Mouse (Mus musculus): ENCODE measurements around the gene Rgl3. TPM values are rescaled to one million over a fixed set of nuclear protein-coding genes. Genes with fewer than 3 reads are reported as not detected.

Gene Rgl3
- polyA plus RNA-seq, 1 experiment: 3.8 TPM

- 87% methylated on average over 4 of the region's 4 CpGs for whole genome bisulfite sequencing
- Histone ChIP-seq H3K4me3 (ENCODE audit: low read depth, low read length) (no peak overlapping the region), H3K36me3 (ENCODE audit: control insufficient read depth, insufficient read depth, low read length) (peaks cover 21% of the 10 kb centered on the region), H3K4me1 (ENCODE audit: control insufficient read depth, insufficient read depth, insufficient read length, low read length) (peaks cover 10% of the 10 kb centered on the region), H3K27me3 (ENCODE audit: control insufficient read depth, insufficient read depth, low read length) (no peaks in the 10 kb centered on the region), H3K27ac (ENCODE audit: insufficient read depth, low read depth, low read length) (no peak overlapping the region)
- TF ChIP-seq POLR2A (IDR thresholded peaks at IDR 0.05; ENCODE audit: low read depth, low read length): no peak
- no peak for TF ChIP-seq CTCF (IDR thresholded peaks at IDR 0.05; ENCODE audit: extremely low read depth, insufficient read length, insufficient replicate concordance, low read depth, low read length)
These were observed 12.4 kb upstream of the Rgl3 start for GRCm38 (mm10) chr9:22001633-22002032.

GRCm38 (mm10) chr9:22000296-22000695 lies 11.1 kb upstream of the Rgl3 start:
- WGBS: 94% methylated on average over 6 of the region's 6 CpGs
- Histone ChIP-seq H3K4me1 (ENCODE audit: control insufficient read depth, insufficient read depth, insufficient read length, low read length) (peaks cover 10% of the 10 kb centered on the region), H3K27ac (ENCODE audit: insufficient read depth, low read depth, low read length) (no peak overlapping the region), H3K36me3 (ENCODE audit: control insufficient read depth, insufficient read depth, low read length) (peaks cover 10% of the 10 kb centered on the region), H3K4me3 (ENCODE audit: low read depth, low read length) (no peak overlapping the region), H3K27me3 (ENCODE audit: control insufficient read depth, insufficient read depth, low read length) (no peaks in the 10 kb centered on the region)
- TF ChIP-seq POLR2A (IDR thresholded peaks at IDR 0.05; ENCODE audit: low read depth, low read length): no peak

- Histone ChIP-seq H3K4me1 (ENCODE audit: control insufficient read depth, insufficient read depth, insufficient read length, low read length) (no peaks in the 10 kb centered on the region), H3K27ac (ENCODE audit: insufficient read depth, low read depth, low read length) (no peak overlapping the region), H3K36me3 (ENCODE audit: control insufficient read depth, insufficient read depth, low read length) (no peaks in the 10 kb centered on the region), H3K27me3 (ENCODE audit: control insufficient read depth, insufficient read depth, low read length) (no peaks in the 10 kb centered on the region; the same call in none of the 2 replicates), H3K4me3 (ENCODE audit: low read depth, low read length) (no peak overlapping the region)
- TF ChIP-seq POLR2A (IDR thresholded peaks at IDR 0.05; ENCODE audit: low read depth, low read length) (no peak), CTCF (IDR thresholded peaks at IDR 0.05; ENCODE audit: extremely low read depth, insufficient read length, insufficient replicate concordance, low read depth, low read length) (no peak)
- WGBS: 84% methylated on average over 3 of the region's 3 CpGs
These were observed 7.1 kb upstream of the Rgl3 start for GRCm38 (mm10) chr9:21996178-21996867.

GRCm38 (mm10) chr9:21992227-21992626 lies 3.0 kb upstream of the Rgl3 start:
- Histone ChIP-seq H3K4me3 (ENCODE audit: low read depth, low read length) (no peak overlapping the region), H3K27ac (ENCODE audit: insufficient read depth, low read depth, low read length) (no peak overlapping the region), H3K27me3 (ENCODE audit: control insufficient read depth, insufficient read depth, low read length) (peaks cover 34% of the 10 kb centered on the region), H3K4me1 (ENCODE audit: control insufficient read depth, insufficient read depth, insufficient read length, low read length) (peaks cover 12% of the 10 kb centered on the region), H3K36me3 (ENCODE audit: control insufficient read depth, insufficient read depth, low read length) (no peaks in the 10 kb centered on the region)
- 58% methylated on average over 4 of the region's 4 CpGs for WGBS
- TF ChIP-seq POLR2A (IDR thresholded peaks at IDR 0.05; ENCODE audit: low read depth, low read length) (no peak), CTCF (IDR thresholded peaks at IDR 0.05; ENCODE audit: extremely low read depth, insufficient read length, insufficient replicate concordance, low read depth, low read length) (no peak)

GRCm38 (mm10) chr9:21988421-21989101 lies 685 bp downstream of the Rgl3 start:
- 2% methylated on average over 32 of the region's 32 CpGs for WGBS
- no peak overlapping the region for H3K27ac ChIP-seq (ENCODE audit: insufficient read depth, low read depth, low read length)
- peak overlapping the region; percentile 55 for H3K4me3 ChIP-seq (ENCODE audit: low read depth, low read length)
- TF ChIP-seq POLR2A (IDR thresholded peaks at IDR 0.05; ENCODE audit: low read depth, low read length): no peak; the same call in 1 of the 2 replicates
- TF ChIP-seq CTCF (IDR thresholded peaks at IDR 0.05; ENCODE audit: extremely low read depth, insufficient read length, insufficient replicate concordance, low read depth, low read length): no peak
- H3K4me1 ChIP-seq (ENCODE audit: control insufficient read depth, insufficient read depth, insufficient read length, low read length): peaks cover 12% of the 10 kb centered on the region
- peaks cover 34% of the 10 kb centered on the region for H3K27me3 ChIP-seq (ENCODE audit: control insufficient read depth, insufficient read depth, low read length)
- no peaks in the 10 kb centered on the region for H3K36me3 ChIP-seq (ENCODE audit: control insufficient read depth, insufficient read depth, low read length)

GRCm38 (mm10) chr9:21987592-21988342 lies 1.5 kb downstream of the Rgl3 start:
- Histone ChIP-seq H3K36me3 (ENCODE audit: control insufficient read depth, insufficient read depth, low read length) (no peaks in the 10 kb centered on the region), H3K4me1 (ENCODE audit: control insufficient read depth, insufficient read depth, insufficient read length, low read length) (peaks cover 12% of the 10 kb centered on the region), H3K27ac (ENCODE audit: insufficient read depth, low read depth, low read length) (no peak overlapping the region), H3K4me3 (ENCODE audit: low read depth, low read length) (no peak overlapping the region), H3K27me3 (ENCODE audit: control insufficient read depth, insufficient read depth, low read length) (peaks cover 34% of the 10 kb centered on the region)
- TF ChIP-seq POLR2A (IDR thresholded peaks at IDR 0.05; ENCODE audit: low read depth, low read length): no peak
- no peak for TF ChIP-seq CTCF (IDR thresholded peaks at IDR 0.05; ENCODE audit: extremely low read depth, insufficient read length, insufficient replicate concordance, low read depth, low read length)
- 17% methylated on average over 36 of the region's 36 CpGs for WGBS

- Histone ChIP-seq H3K27ac (ENCODE audit: insufficient read depth, low read depth, low read length) (no peak overlapping the region), H3K27me3 (ENCODE audit: control insufficient read depth, insufficient read depth, low read length) (peaks cover 17% of the 10 kb centered on the region), H3K4me1 (ENCODE audit: control insufficient read depth, insufficient read depth, insufficient read length, low read length) (peaks cover 12% of the 10 kb centered on the region), H3K36me3 (ENCODE audit: control insufficient read depth, insufficient read depth, low read length) (no peaks in the 10 kb centered on the region), H3K4me3 (ENCODE audit: low read depth, low read length) (no peak overlapping the region)
- TF ChIP-seq POLR2A (IDR thresholded peaks at IDR 0.05; ENCODE audit: low read depth, low read length) (no peak), CTCF (IDR thresholded peaks at IDR 0.05; ENCODE audit: extremely low read depth, insufficient read length, insufficient replicate concordance, low read depth, low read length) (no peak)
- 58% methylated on average over 3 of the region's 3 CpGs for WGBS
These were observed 5.3 kb downstream of the Rgl3 start for GRCm38 (mm10) chr9:21983911-21984310.
